Mouse (Mus musculus): Measurements from ENCODE around the gene Smim23. TPM values are rescaled to one million over a fixed set of nuclear protein-coding genes. Genes with fewer than 3 reads are reported as not detected.
A peak's percentile ranks its signal among the peaks of the same experiment; 100 is the strongest.

Smim23 gene
- polyA plus RNA-seq, 1 experiment, result not detected

GRCm38 (mm10) chr11:32801715-32802114 lies 22.7 kb downstream of the Smim23 start:
- Histone ChIP-seq H3K4me1 (ENCODE audit: control insufficient read depth, insufficient read depth, low read length) (no peaks in the 10 kb centered on the region), H3K27me3 (replicated peaks; ENCODE audit: control insufficient read depth, insufficient read depth, low read length) (no peaks in the 10 kb centered on the region), H3K4me3 (ENCODE audit: insufficient read depth, low read depth, low read length) (no peak overlapping the region), H3K27ac (ENCODE audit: insufficient read depth, low read depth, low read length) (no peak overlapping the region), H3K36me3 (ENCODE audit: control insufficient read depth, insufficient read depth, low read length) (no peaks in the 10 kb centered on the region)
- no peak for TF ChIP-seq POLR2A (IDR thresholded peaks at IDR 0.05; ENCODE audit: low read depth, low read length)
- TF ChIP-seq CTCF (conservative IDR thresholded peaks at IDR 0.05; ENCODE audit: insufficient read depth, insufficient read length, low read depth, low read length), result no peak
- no peak for DNase-seq
- WGBS, result 62% methylated on average over 6 of the region's 6 CpGs

- no peaks in the 10 kb centered on the region for H3K36me3 ChIP-seq (ENCODE audit: control insufficient read depth, insufficient read depth, low read length)
- H3K4me3 ChIP-seq (ENCODE audit: insufficient read depth, low read depth, low read length), result no peak overlapping the region
- H3K27ac ChIP-seq (ENCODE audit: insufficient read depth, low read depth, low read length), result no peak overlapping the region
- no peak for TF ChIP-seq CTCF (conservative IDR thresholded peaks at IDR 0.05; ENCODE audit: insufficient read depth, insufficient read length, low read depth, low read length)
- TF ChIP-seq POLR2A (IDR thresholded peaks at IDR 0.05; ENCODE audit: low read depth, low read length), result no peak
- WGBS, result 50% methylated on average over 7 of the region's 7 CpGs
- H3K27me3 ChIP-seq (replicated peaks; ENCODE audit: control insufficient read depth, insufficient read depth, low read length), result no peaks in the 10 kb centered on the region
- H3K4me1 ChIP-seq (ENCODE audit: control insufficient read depth, insufficient read depth, low read length), result no peaks in the 10 kb centered on the region
- no peak for DNase-seq
Measured at GRCm38 (mm10) chr11:32800929-32801375, 23.5 kb downstream of the Smim23 start.

- no peak for TF ChIP-seq POLR2A (IDR thresholded peaks at IDR 0.05; ENCODE audit: low read depth, low read length)
- no peak for TF ChIP-seq CTCF (conservative IDR thresholded peaks at IDR 0.05; ENCODE audit: insufficient read depth, insufficient read length, low read depth, low read length)
- DNase-seq, result no peak
- WGBS, result 59% methylated on average over 4 of the region's 4 CpGs
- Histone ChIP-seq H3K27ac (ENCODE audit: insufficient read depth, low read depth, low read length) (no peak overlapping the region), H3K36me3 (ENCODE audit: control insufficient read depth, insufficient read depth, low read length) (no peaks in the 10 kb centered on the region), H3K4me1 (ENCODE audit: control insufficient read depth, insufficient read depth, low read length) (no peaks in the 10 kb centered on the region), H3K27me3 (replicated peaks; ENCODE audit: control insufficient read depth, insufficient read depth, low read length) (no peaks in the 10 kb centered on the region), H3K4me3 (ENCODE audit: insufficient read depth, low read depth, low read length) (no peak overlapping the region)
Measured at GRCm38 (mm10) chr11:32798445-32798844, 26.0 kb downstream of the Smim23 start.

- H3K4me1 ChIP-seq (ENCODE audit: control insufficient read depth, insufficient read depth, low read length), result no peaks in the 10 kb centered on the region
- no peak overlapping the region for H3K27ac ChIP-seq (ENCODE audit: insufficient read depth, low read depth, low read length)
- peak; percentile 4 for DNase-seq
Measured at GRCm38 (mm10) chr11:32794759-32795445, 29.5 kb downstream of the Smim23 start.

GRCm38 (mm10) chr11:32786201-32786600 lies 38.2 kb downstream of the Smim23 start:
- 74% methylated on average over 5 of the region's 5 CpGs for WGBS
- no peak for TF ChIP-seq CTCF (conservative IDR thresholded peaks at IDR 0.05; ENCODE audit: insufficient read depth, insufficient read length, low read depth, low read length)
- no peak for TF ChIP-seq POLR2A (IDR thresholded peaks at IDR 0.05; ENCODE audit: low read depth, low read length)
- Histone ChIP-seq H3K27me3 (replicated peaks; ENCODE audit: control insufficient read depth, insufficient read depth, low read length) (no peaks in the 10 kb centered on the region), H3K36me3 (ENCODE audit: control insufficient read depth, insufficient read depth, low read length) (no peaks in the 10 kb centered on the region), H3K4me3 (ENCODE audit: insufficient read depth, low read depth, low read length) (no peak overlapping the region), H3K27ac (ENCODE audit: insufficient read depth, low read depth, low read length) (no peak overlapping the region), H3K4me1 (ENCODE audit: control insufficient read depth, insufficient read depth, low read length) (no peaks in the 10 kb centered on the region)
- no peak for DNase-seq

More at GRCm38 (mm10) chr11:32794759-32795445, 29.5 kb downstream of the Smim23 start:
- TF ChIP-seq POLR2A (IDR thresholded peaks at IDR 0.05; ENCODE audit: low read depth, low read length) (no peak), CTCF (conservative IDR thresholded peaks at IDR 0.05; ENCODE audit: insufficient read depth, insufficient read length, low read depth, low read length) (no peak)
- no peaks in the 10 kb centered on the region for H3K36me3 ChIP-seq (ENCODE audit: control insufficient read depth, insufficient read depth, low read length)
- 41% methylated on average over 10 of the region's 10 CpGs for WGBS
- no peaks in the 10 kb centered on the region for H3K27me3 ChIP-seq (replicated peaks; ENCODE audit: control insufficient read depth, insufficient read depth, low read length)
- H3K4me3 ChIP-seq (ENCODE audit: insufficient read depth, low read depth, low read length), result no peak overlapping the region

GRCm38 (mm10) chr11:32785591-32786147 lies 38.7 kb downstream of the Smim23 start:
- Histone ChIP-seq H3K27ac (ENCODE audit: insufficient read depth, low read depth, low read length) (no peak overlapping the region), H3K27me3 (replicated peaks; ENCODE audit: control insufficient read depth, insufficient read depth, low read length) (no peaks in the 10 kb centered on the region), H3K4me1 (ENCODE audit: control insufficient read depth, insufficient read depth, low read length) (no peaks in the 10 kb centered on the region), H3K36me3 (ENCODE audit: control insufficient read depth, insufficient read depth, low read length) (no peaks in the 10 kb centered on the region), H3K4me3 (ENCODE audit: insufficient read depth, low read depth, low read length) (no peak overlapping the region)
- 85% methylated on average over 6 of the region's 6 CpGs for WGBS
- no peak for TF ChIP-seq CTCF (conservative IDR thresholded peaks at IDR 0.05; ENCODE audit: insufficient read depth, insufficient read length, low read depth, low read length)
- no peak for TF ChIP-seq POLR2A (IDR thresholded peaks at IDR 0.05; ENCODE audit: low read depth, low read length)
- DNase-seq, result no peak

GRCm38 (mm10) chr11:32782724-32783123 lies 41.7 kb downstream of the Smim23 start:
- peak; percentile 17 for DNase-seq
- Histone ChIP-seq H3K27ac (ENCODE audit: insufficient read depth, low read depth, low read length) (no peak overlapping the region), H3K4me3 (ENCODE audit: insufficient read depth, low read depth, low read length) (no peak overlapping the region), H3K27me3 (replicated peaks; ENCODE audit: control insufficient read depth, insufficient read depth, low read length) (no peaks in the 10 kb centered on the region), H3K36me3 (ENCODE audit: control insufficient read depth, insufficient read depth, low read length) (no peaks in the 10 kb centered on the region), H3K4me1 (ENCODE audit: control insufficient read depth, insufficient read depth, low read length) (no peaks in the 10 kb centered on the region)
- TF ChIP-seq CTCF (conservative IDR thresholded peaks at IDR 0.05; ENCODE audit: insufficient read depth, insufficient read length, low read depth, low read length) (no peak), POLR2A (IDR thresholded peaks at IDR 0.05; ENCODE audit: low read depth, low read length) (no peak)
- 62% methylated on average over 3 of the region's 3 CpGs for WGBS
